Mouse (Mus musculus) limb, embryonic 12.5 days (tissue): ENCODE measurements at regions not wholly inside any gene's neighbourhood (a gene's known extent, or its start where the extent isn't known, plus 50 kb on each side); places are given as distances from the start of the nearest gene placed in this dataset.
"Not testable (repeated sequence)": the region's sequence is repeated elsewhere in the genome, so short reads cannot be mapped to it uniquely, and the experiment has no call there.

Source experiments
- ATAC-seq: fragments of 200-750 bp; cut with Nextera tagmentation; 2 replicates; pipeline ENCODE4 v1.8.0; 2017; ENCODE audit warnings: low read depth, moderate TSS enrichment; ENCODE audit not compliant: insufficient number of reproducible peaks, insufficient read depth, low FRiP score, low TSS enrichment
- H3K27ac ChIP-seq: fragments of 300-500 bp; sonication (generic); 2 replicates; pipeline ENCODE4 v1.5.1; 2016; ENCODE audit warnings: mild to moderate bottlenecking, moderate library complexity
- H3K27me3 ChIP-seq: fragments of 300-500 bp; sonication (generic); 2 replicates; pipeline ENCODE4 v1.6.1; 2016; ENCODE audit warnings: mild to moderate bottlenecking, moderate library complexity
- H3K36me3 ChIP-seq: fragments of 300-500 bp; sonication (generic); 2 replicates; pipeline ENCODE4 v1.6.1; 2016; ENCODE audit warnings: mild to moderate bottlenecking, moderate library complexity
- H3K4me1 ChIP-seq: fragments of 300-500 bp; sonication (generic); replicated peaks from 2 replicates; pipeline ENCODE4 v1.6.1; 2016
- H3K4me2 ChIP-seq: fragments of 300-500 bp; sonication (generic); 2 replicates; pipeline ENCODE4 v1.6.1; 2016; ENCODE audit warnings: mild to moderate bottlenecking, moderate library complexity
- H3K4me3 ChIP-seq: fragments of 300-500 bp; sonication (generic); replicated peaks from 2 replicates; pipeline ENCODE4 v1.5.1; 2016; ENCODE audit warnings: mild to moderate bottlenecking
- H3K9ac ChIP-seq: fragments of 300-500 bp; sonication (generic); replicated peaks from 2 replicates; pipeline ENCODE4 v1.6.1; 2016; ENCODE audit warnings: mild to moderate bottlenecking, moderate library complexity
- H3K9me3 ChIP-seq: fragments of 300-500 bp; sonication (generic); 2 replicates; pipeline ENCODE4 v1.6.1; 2016; ENCODE audit warnings: mild to moderate bottlenecking, moderate library complexity
- WGBS: fragments of 180-500 bp; shearing (Covaris S2); methylation state at CpG from one replicate; pipeline ENCODE4 v1.1.7; 2016; 5-methylcytosine and 5-hydroxymethylcytosine counted together

- H3K27ac ChIP-seq, H3K36me3 ChIP-seq, ATAC-seq, H3K4me1 ChIP-seq, H3K9ac ChIP-seq, H3K27me3 ChIP-seq, H3K9me3 ChIP-seq, H3K4me2 ChIP-seq, H3K4me3 ChIP-seq: not testable (repeated sequence)
- WGBS = 92% methylated on average over 11 of the region's 11 CpGs
These were observed 199.4 kb upstream of the Cdk6 start for GRCm38 (mm10) chr5:3141841-3142240.

DNA sequence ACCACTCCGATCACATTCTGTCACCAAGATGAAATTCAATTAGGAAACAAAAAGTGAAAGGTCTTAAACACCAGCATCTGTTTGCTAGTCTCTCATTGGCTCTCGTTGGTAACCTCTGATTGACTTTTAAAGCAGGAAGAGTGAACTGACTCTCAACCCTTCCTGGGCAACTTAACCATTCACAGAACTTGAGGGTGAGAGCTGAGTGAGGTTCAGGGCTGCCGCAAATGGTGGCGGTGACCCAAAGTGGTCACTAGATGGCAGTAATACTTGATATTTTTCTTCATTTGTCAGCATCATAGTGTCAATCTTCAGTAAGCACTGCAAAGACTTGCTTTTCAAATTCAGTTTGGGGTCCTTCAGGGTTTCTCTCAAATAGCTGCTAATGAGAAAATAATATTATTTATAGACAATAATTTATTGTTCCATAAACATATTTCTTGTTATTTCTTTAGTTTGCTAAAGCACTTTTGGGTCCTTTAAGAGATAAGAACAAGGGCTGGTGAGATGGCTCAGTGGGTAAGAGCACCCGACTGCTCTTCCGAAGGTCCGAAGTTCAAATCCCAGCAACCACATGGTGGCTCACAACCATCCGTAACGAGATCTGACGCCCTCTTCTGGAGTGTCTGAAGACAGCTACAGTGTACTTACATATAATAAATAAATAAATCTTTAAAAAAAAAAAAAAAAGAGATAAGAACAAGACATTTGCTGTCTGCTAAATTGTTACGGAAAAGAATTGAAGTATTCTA is 194.6 kb upstream of the Cdk6 start:
- not testable (repeated sequence) for H3K27me3 ChIP-seq, ATAC-seq, H3K4me1 ChIP-seq, H3K27ac ChIP-seq, H3K4me2 ChIP-seq, H3K9me3 ChIP-seq, H3K4me3 ChIP-seq, H3K36me3 ChIP-seq, H3K9ac ChIP-seq
- 49% methylated on average over 10 of the region's 11 CpGs for WGBS

GRCm38 (mm10) chr5:3149886-3150285 is 191.4 kb upstream of the Cdk6 start:
- WGBS = 80% methylated on average over 5 of the region's 5 CpGs
- not testable (repeated sequence) for H3K27me3 ChIP-seq, H3K9ac ChIP-seq, H3K36me3 ChIP-seq, H3K4me3 ChIP-seq, H3K4me2 ChIP-seq, H3K4me1 ChIP-seq, ATAC-seq, H3K9me3 ChIP-seq, H3K27ac ChIP-seq

DNA sequence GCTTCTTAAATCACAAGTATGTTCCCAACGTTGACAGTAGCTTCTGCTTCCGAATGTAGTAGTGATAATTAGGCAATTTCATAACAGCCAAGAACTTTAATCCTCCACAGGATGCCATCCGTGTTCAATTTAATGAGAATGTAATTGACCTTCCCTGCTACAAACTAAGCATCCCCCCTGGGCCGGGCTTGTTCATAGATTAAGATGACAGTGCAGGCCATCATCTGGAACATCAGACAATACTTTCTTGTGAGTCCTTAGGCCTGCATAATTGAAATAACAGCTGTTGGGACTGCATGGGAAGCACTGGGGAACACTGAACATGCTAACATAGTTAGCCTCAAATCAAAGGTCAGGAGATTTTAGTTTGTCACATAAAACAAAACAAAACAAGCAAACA is 190.5 kb upstream of the Cdk6 start:
- not testable (repeated sequence) for H3K9me3 ChIP-seq, H3K27ac ChIP-seq, H3K36me3 ChIP-seq, ATAC-seq, H3K4me2 ChIP-seq, H3K9ac ChIP-seq, H3K4me3 ChIP-seq, H3K4me1 ChIP-seq, H3K27me3 ChIP-seq
- 63% methylated on average over 4 of the region's 4 CpGs for WGBS

DNA sequence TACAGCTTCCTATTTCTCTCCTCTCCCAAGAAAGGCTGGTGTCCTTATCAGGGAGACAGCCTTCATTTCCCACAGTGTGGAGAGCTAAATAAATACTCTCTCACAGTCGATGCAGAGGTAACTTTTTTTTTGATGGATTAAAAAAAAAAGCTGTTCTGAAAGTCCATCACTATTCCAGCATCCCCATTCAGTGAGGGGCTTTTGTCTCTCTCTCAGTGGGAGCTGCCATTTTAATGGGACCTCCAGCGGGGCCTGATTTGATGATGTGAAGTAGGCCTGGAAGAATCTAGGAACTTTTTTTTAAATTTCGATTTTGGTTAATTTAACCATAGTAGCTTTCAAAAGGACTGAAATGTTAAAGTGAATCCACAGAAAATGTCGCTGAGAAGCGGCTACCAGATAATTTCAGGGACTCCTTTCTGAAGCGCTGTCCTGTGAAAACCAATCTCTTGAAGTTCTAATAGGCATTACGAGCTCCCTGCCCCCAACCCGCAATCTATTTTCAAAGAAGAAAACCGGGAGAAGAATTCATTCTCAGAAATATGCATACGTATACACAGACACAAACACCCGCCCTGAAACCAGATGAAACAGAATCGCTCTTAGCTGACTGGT is 189.6 kb upstream of the Cdk6 start:
- H3K36me3 ChIP-seq, H3K9ac ChIP-seq, ATAC-seq, H3K27ac ChIP-seq, H3K27me3 ChIP-seq, H3K4me1 ChIP-seq, H3K9me3 ChIP-seq: not testable (repeated sequence)
- H3K4me2 ChIP-seq = peak overlapping the region; percentile 65
- H3K4me3 ChIP-seq = peak overlapping the region; percentile 34
- WGBS = 6% methylated on average over 12 of the region's 12 CpGs

GRCm38 (mm10) chr5:3152149-3152865 is 189.0 kb upstream of the Cdk6 start:
- H3K4me1 ChIP-seq, H3K9me3 ChIP-seq, H3K27me3 ChIP-seq, H3K27ac ChIP-seq, H3K36me3 ChIP-seq: not testable (repeated sequence)
- WGBS = 26% methylated on average over 26 of the region's 26 CpGs
- peak overlapping the region; percentile 65 for H3K4me2 ChIP-seq
- H3K4me3 ChIP-seq = peak overlapping the region; percentile 34
- peak overlapping the region; percentile 48; the same call in 1 of the 2 replicates for H3K9ac ChIP-seq
- ATAC-seq = peak; percentile 59; the same call in 1 of the 2 replicates

- not testable (repeated sequence) for H3K4me3 ChIP-seq, H3K4me1 ChIP-seq, H3K27me3 ChIP-seq, H3K36me3 ChIP-seq, H3K9me3 ChIP-seq, ATAC-seq, H3K9ac ChIP-seq, H3K4me2 ChIP-seq, H3K27ac ChIP-seq
- 80% methylated on average over 2 of the region's 2 CpGs for WGBS
These were observed 175.8 kb upstream of the Cdk6 start for GRCm38 (mm10) chr5:3165511-3165910.

DNA sequence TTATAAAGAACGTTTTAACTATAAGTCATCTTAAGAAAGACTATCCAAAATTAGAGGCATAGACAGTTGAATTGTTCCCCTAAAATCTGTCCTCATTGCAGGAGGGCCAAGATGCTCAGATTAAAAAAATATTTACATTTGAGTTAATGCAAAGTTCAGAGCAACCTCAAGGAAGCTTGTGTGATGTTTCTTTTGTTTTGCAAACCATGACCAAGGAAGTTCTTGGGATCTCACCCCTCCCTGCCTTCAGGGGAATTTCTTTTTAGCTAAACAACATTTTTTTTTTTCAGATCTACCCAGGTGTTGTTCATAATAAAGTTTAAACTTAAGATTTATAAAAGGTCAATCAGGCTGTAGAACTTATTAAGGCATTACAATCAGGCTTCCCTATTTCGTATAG is 174.8 kb upstream of the Cdk6 start:
- ATAC-seq, H3K9me3 ChIP-seq, H3K4me2 ChIP-seq, H3K27me3 ChIP-seq, H3K9ac ChIP-seq, H3K36me3 ChIP-seq, H3K27ac ChIP-seq, H3K4me3 ChIP-seq, H3K4me1 ChIP-seq: not testable (repeated sequence)
- WGBS = 77% methylated on average over 2 of the region's 2 CpGs

- not testable (repeated sequence) for ATAC-seq, H3K9me3 ChIP-seq, H3K9ac ChIP-seq, H3K27me3 ChIP-seq, H3K4me1 ChIP-seq, H3K4me2 ChIP-seq, H3K36me3 ChIP-seq, H3K27ac ChIP-seq, H3K4me3 ChIP-seq
- 86% methylated on average over 13 of the region's 13 CpGs for WGBS
These were observed 147.7 kb upstream of the Cdk6 start for GRCm38 (mm10) chr5:3193592-3193991.

DNA sequence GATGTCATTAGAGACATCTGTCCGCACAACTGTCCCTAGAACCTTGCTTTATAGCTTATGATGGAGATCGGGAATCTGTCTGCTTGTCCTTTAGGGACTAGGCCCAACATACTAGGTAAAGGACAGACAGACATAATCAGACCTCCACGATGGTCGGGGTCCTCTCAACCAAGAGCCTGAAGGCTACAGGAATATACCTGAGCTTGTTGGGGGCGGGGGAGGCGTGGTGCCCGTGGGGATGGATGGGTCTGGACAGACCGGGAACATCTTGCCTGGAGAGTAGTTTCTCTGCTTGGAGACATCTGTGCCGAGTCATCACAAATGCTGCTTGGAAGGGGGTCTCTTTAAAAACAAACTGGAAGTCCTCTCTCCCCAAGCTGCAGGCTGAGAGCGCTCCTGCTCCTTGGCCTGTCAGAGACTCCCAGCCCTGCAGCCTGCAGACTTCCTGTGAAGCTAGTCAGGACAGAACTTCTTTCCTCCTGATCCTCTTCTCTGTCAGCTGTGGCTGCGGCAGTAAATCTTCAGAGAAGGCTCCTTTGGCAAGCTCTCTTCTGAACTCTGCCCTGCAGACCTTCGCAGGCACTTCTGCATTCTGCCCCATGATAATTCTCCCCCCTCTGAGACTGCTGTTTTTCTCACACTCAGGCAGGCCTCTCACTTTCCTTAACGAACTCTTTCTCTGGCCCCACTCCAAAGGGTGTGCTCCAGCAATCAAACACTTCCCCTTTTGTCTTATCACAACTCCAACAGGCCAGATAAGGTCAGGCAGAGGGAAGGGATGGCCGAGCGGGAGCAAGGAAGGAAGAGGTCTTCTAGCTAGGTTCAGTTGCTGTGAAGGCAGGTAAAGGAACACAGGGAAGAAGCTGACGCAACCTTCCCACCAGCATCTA is 143.1 kb upstream of the Cdk6 start:
- peak; percentile 56; the same call in 1 of the 2 replicates for ATAC-seq
- 0 out of 2 replicates have a peak overlapping the region, but pooled peaks have one; percentile 6 for H3K4me2 ChIP-seq
- H3K9ac ChIP-seq = no peak overlapping the region
- H3K4me3 ChIP-seq = no peak overlapping the region
- no peaks in the 10 kb centered on the region for H3K27me3 ChIP-seq
- H3K27ac ChIP-seq = peak overlapping the region; percentile 78
- H3K9me3 ChIP-seq = no peaks in the 10 kb centered on the region
- H3K4me1 ChIP-seq = peaks cover 11% of the 10 kb centered on the region
- H3K36me3 ChIP-seq = no peaks in the 10 kb centered on the region
- 48% methylated on average over 16 of the region's 16 CpGs for WGBS
